Mouse (Mus musculus): ENCODE data around the gene Pomgnt2. TPM values are rescaled to one million over a fixed set of nuclear protein-coding genes. Genes with fewer than 3 reads are reported as not detected.

The Pomgnt2 gene
- total and polyA plus RNA-seq, 3 experiments = not detected

- dilution Hi-C loops (cut with MboI; ENCODE audit: extremely low pct_ligation_motif_present, extremely low pct_unique_long_range_greater_than_20kb, low sequenced_read_pairs) = no loop called here
Measured at GRCm38 (mm10) chr9:121989536-121989935, 7.4 kb downstream of the Pomgnt2 start.

GRCm38 (mm10) chr9:121988910-121989309, 8.0 kb downstream of the Pomgnt2 start:
- no peak overlapping the region for H3K27ac ChIP-seq (ENCODE audit: insufficient read depth, low read depth)
- H3K4me2 ChIP-seq (ENCODE audit: insufficient read depth, low read depth, poor library complexity, severe bottlenecking) = no peak overlapping the region
- no peak for DNase-seq (ENCODE audit: extremely low read depth)
- no peak overlapping the region for H3K9ac ChIP-seq (ENCODE audit: insufficient read depth, low read depth)
- peaks cover 13 to 31% of the 10 kb centered on the region in 2 experiments for H3K4me1 ChIP-seq (ENCODE audit: control insufficient read depth in 1 of 2, insufficient read depth in 2 of 2)
- in situ Hi-C loops (cut with MboI; ENCODE audit: low pct_ligation_motif_present, low pct_unique_long_range_greater_than_20kb, low sequenced_read_pairs) (loop anchor here (10.0 to 25.0 kb wide), 2 partner anchors 114 to 502 kb away; partner anchors contain the start of gene Cck), dilution Hi-C loops (cut with MboI; ENCODE audit: extremely low pct_ligation_motif_present, extremely low pct_unique_long_range_greater_than_20kb, low sequenced_read_pairs) (no loop called here)
- no peaks in the 10 kb centered on the region for H3K9me3 ChIP-seq (replicated peaks; ENCODE audit: low read length)
- H3K79me2 ChIP-seq (replicated peaks; ENCODE audit: control insufficient read depth, extremely low read depth, insufficient read depth, poor library complexity, severe bottlenecking) = no peaks in the 10 kb centered on the region
- H3K27me3 ChIP-seq (replicated peaks) = no peaks in the 10 kb centered on the region
- no peaks in the 10 kb centered on the region for H3K36me3 ChIP-seq (replicated peaks in 1 of 2; ENCODE audit: control insufficient read depth in 1 of 2, insufficient read depth in 1 of 2, low read length in 1 of 2)
- no peak for TF ChIP-seq CHD2 (IDR thresholded peaks at IDR 0.05; ENCODE audit: low read length)
- TF ChIP-seq MEF2A (IDR thresholded peaks at IDR 0.05; ENCODE audit: borderline replicate concordance, low read depth, low read length) = no peak
- no peak for TF ChIP-seq EP300 (IDR thresholded peaks at IDR 0.05; ENCODE audit: low read length)
- TF ChIP-seq KAT2A (IDR thresholded peaks at IDR 0.05; ENCODE audit: insufficient replicate concordance, low read length) = no peak
- TF ChIP-seq PAX5 (IDR thresholded peaks at IDR 0.05; ENCODE audit: low read length) = no peak
- no peak for TF ChIP-seq JUND (conservative IDR thresholded peaks at IDR 0.05; ENCODE audit: low read depth, low read length)
- TF ChIP-seq NELFE (IDR thresholded peaks at IDR 0.05; ENCODE audit: low read depth, low read length) = no peak
- no peak for TF ChIP-seq ETS1 (conservative IDR thresholded peaks at IDR 0.05; ENCODE audit: low read depth, low read length)
- TF ChIP-seq MAZ (IDR thresholded peaks at IDR 0.05; ENCODE audit: low read depth, low read length) = no peak
- no peak overlapping the region for H3K4me3 ChIP-seq (replicated peaks in 1 of 3; ENCODE audit: low read depth in 2 of 3, low read length in 2 of 3, poor library complexity in 1 of 3)

More at GRCm38 (mm10) chr9:121989536-121989935, 7.4 kb downstream of the Pomgnt2 start:
- H3K36me3 ChIP-seq (replicated peaks in 1 of 2; ENCODE audit: control insufficient read depth in 1 of 2, insufficient read depth in 1 of 2, low read length in 1 of 2) = no peaks in the 10 kb centered on the region
- H3K4me2 ChIP-seq (ENCODE audit: insufficient read depth, low read depth, poor library complexity, severe bottlenecking) = no peak overlapping the region
- no peak overlapping the region for H3K27ac ChIP-seq (ENCODE audit: insufficient read depth, low read depth)
- H3K9me3 ChIP-seq (replicated peaks; ENCODE audit: low read length) = no peaks in the 10 kb centered on the region
- H3K79me2 ChIP-seq (replicated peaks; ENCODE audit: control insufficient read depth, extremely low read depth, insufficient read depth, poor library complexity, severe bottlenecking) = no peaks in the 10 kb centered on the region
- TF ChIP-seq BHLHE40 (IDR thresholded peaks at IDR 0.05; ENCODE audit: low read depth, low read length) (no peak), ZMIZ1 (IDR thresholded peaks at IDR 0.05; ENCODE audit: low read depth, low read length) (no peak), GABPA (IDR thresholded peaks at IDR 0.05; ENCODE audit: insufficient replicate concordance, low read depth, low read length) (no peak), RCOR1 (conservative IDR thresholded peaks at IDR 0.05; ENCODE audit: low read depth, low read length) (no peak), TCF12 (IDR thresholded peaks at IDR 0.05; ENCODE audit: low read depth, low read length) (no peak), EP300 (IDR thresholded peaks at IDR 0.05; ENCODE audit: low read length) (no peak), ZNF384 (IDR thresholded peaks at IDR 0.05; ENCODE audit: low read depth, low read length) (no peak), NRF1 (IDR thresholded peaks at IDR 0.05; ENCODE audit: low read depth, low read length) (no peak), ZKSCAN1 (IDR thresholded peaks at IDR 0.05; ENCODE audit: borderline replicate concordance, low read depth, low read length) (no peak), MAFK (IDR thresholded peaks at IDR 0.05; ENCODE audit: insufficient replicate concordance, low read length) (no peak), PAX5 (IDR thresholded peaks at IDR 0.05; ENCODE audit: low read length) (no peak), KAT2A (IDR thresholded peaks at IDR 0.05; ENCODE audit: insufficient replicate concordance, low read length) (no peak), MAZ (IDR thresholded peaks at IDR 0.05; ENCODE audit: low read depth, low read length) (no peak), IRF4 (IDR thresholded peaks at IDR 0.05; ENCODE audit: low read depth, low read length) (no peak), E2F4 (IDR thresholded peaks at IDR 0.05; ENCODE audit: insufficient replicate concordance, low read depth, low read length) (no peak), POLR2A (IDR thresholded peaks at IDR 0.05; ENCODE audit: low read depth, low read length) (no peak), HCFC1 (IDR thresholded peaks at IDR 0.05; ENCODE audit: low read depth, low read length) (no peak)
- DNase-seq (ENCODE audit: extremely low read depth) = no peak
- no peaks in the 10 kb centered on the region for H3K27me3 ChIP-seq (replicated peaks)
- no peak overlapping the region for H3K4me3 ChIP-seq (replicated peaks in 1 of 3; ENCODE audit: low read depth in 2 of 3, low read length in 2 of 3, poor library complexity in 1 of 3)
- H3K4me1 ChIP-seq (ENCODE audit: control insufficient read depth in 1 of 2, insufficient read depth in 2 of 2) = peaks cover 10 to 31% of the 10 kb centered on the region in 2 experiments
- in situ Hi-C loops (cut with MboI; ENCODE audit: low pct_ligation_motif_present, low pct_unique_long_range_greater_than_20kb, low sequenced_read_pairs) = loop anchor here (10.0 to 25.0 kb wide), 2 partner anchors 115 to 502 kb away; partner anchors contain the start of gene Cck
- no peak overlapping the region for H3K9ac ChIP-seq (ENCODE audit: insufficient read depth, low read depth)

Measured in CH12.LX (cell line).